ENCODE assay signal across 8 mouse cellular contexts in genomic region chr10:44529218-44530066, GRCm38 (mm10). TPM values are rescaled to one million over a fixed set of nuclear protein-coding genes. Genes with fewer than 3 reads are reported as not detected.
DNase-seq lines count a peak whose midpoint lies in the region; ATAC-seq lines count a peak whose summit lies in the region.

No protein-coding gene starts in this region.

- intact Hi-C loops in left cerebral cortex, postnatal 14 days (cut with DNase I) = loop anchor here (5.0 to 10.0 kb wide), 3 partner anchors 72 to 943 kb away; no protein-coding TSS in a partner anchor

- DNase-seq in adrenal gland, adult (ENCODE audit: inconsistent age in 2 of 2, low spot score in 1 of 2) = peak; percentile 88 to 96
- DNase-seq in embryo, embryonic 10 days (ENCODE audit: low spot score) = peak; percentile 92
- peak; percentile 74 for DNase-seq in gastrocnemius, postnatal 10 days
- DNase-seq in induced T-regulatory cell, adult 2 months (ENCODE audit: low read depth) = peak; percentile 94
- peak; percentile 25 to 66 for DNase-seq in left cerebral cortex, postnatal 14 days (ENCODE audit: low spot score in 2 of 2)
- peak; percentile 58 for DNase-seq in right cerebral cortex, postnatal 14 days
- DNase-seq in urinary bladder, postnatal 36 days (ENCODE audit: low spot score in 2 of 2) = peak; percentile 74 to 82

- ATAC-seq in megakaryocyte-erythroid progenitor cell, adult 5-6 weeks (replicated peaks; ENCODE audit: low FRiP score, low TSS enrichment, poor library complexity, severe bottlenecking) = peak; percentile 98

RNA-seq across cellular contexts. Expression of gene Prdm1, which starts 1.1 kb away (rescaled TPM):
- 1 to 10 TPM; 1.5 to 2.8 TPM for total RNA-seq in gastrocnemius, postnatal 10 days (2021)
- total RNA-seq in left cerebral cortex, postnatal 14 days (2021) = 1 to 10 TPM; 1.2 to 1.4 TPM
- total RNA-seq in megakaryocyte-erythroid progenitor cell, adult 5-6 weeks (2014; fragmentation: Nextera tagmentation) = 0.48 and 2.8 TPM in 2 replicates
- 0.23 TPM in 1 of 2 replicates, not detected in the other for total RNA-seq in megakaryocyte-erythroid progenitor cell, adult 5-6 weeks (2017)

Comparison
In these comparisons a context has a peak if more than half of its experiments do, and no peak if none do; other contexts are left out.
1. Peak in every context shown above with its lines: DNase-seq and ATAC-seq.